Mouse (Mus musculus) olfactory bulb, adult 2 months (tissue): Measurements from ENCODE around the gene Atp7a.
"Not testable (repeated sequence)": the region's sequence is repeated elsewhere in the genome, so short reads cannot be mapped to it uniquely, and the experiment has no call there.

Source experiments
- CTCF ChIP-seq: fragments of 200-500 bp; IDR thresholded peaks from 2 replicates; pipeline ENCODE4 v1.5.1; 2012; ENCODE audit warnings: low read depth, mild to moderate bottlenecking, low read length, moderate library complexity; ENCODE audit not compliant: insufficient read depth
- POLR2A ChIP-seq: fragments of 200-500 bp; IDR thresholded peaks from 2 replicates; pipeline ENCODE4 v1.6.1; 2012; ENCODE audit warnings: mild to moderate bottlenecking, low read depth, low read length, moderate library complexity; ENCODE audit not compliant: insufficient read depth

- TF ChIP-seq POLR2A, CTCF: not testable (repeated sequence)
Observed at GRCm38 (mm10) chrX:106014741-106015377, 12.2 kb upstream of the Atp7a start.
